Mouse (Mus musculus): ENCODE measurements at regions not wholly inside any gene's neighbourhood (a gene's known extent, or its start where the extent isn't known, plus 50 kb on each side); places are given as distances from the start of the nearest gene placed in this dataset.
"Not testable (repeated sequence)": the region's sequence is repeated elsewhere in the genome, so short reads cannot be mapped to it uniquely, and the experiment has no call there.

GRCm38 (mm10) chr2:71597956-71598355 is 51.4 kb upstream of the Dlx2 start:
- DNase-seq = no peak

GRCm38 (mm10) chr2:71598368-71598767 is 51.8 kb upstream of the Dlx2 start:
- DNase-seq = no peak

- DNase-seq = peak; percentile 72
These were observed 52.2 kb upstream of the Dlx2 start for GRCm38 (mm10) chr2:71598778-71599177.

GRCm38 (mm10) chr2:71600213-71600612 is 53.7 kb upstream of the Dlx2 start:
- no peak for DNase-seq

- DNase-seq = no peak
These were observed 54.4 kb upstream of the Dlx2 start for GRCm38 (mm10) chr2:71600999-71601398.

GRCm38 (mm10) chr2:71603796-71604195 is 57.2 kb upstream of the Dlx2 start:
- not testable (repeated sequence) for DNase-seq

GRCm38 (mm10) chr2:71605606-71606005 is 59.1 kb upstream of the Dlx2 start:
- no peak for DNase-seq

- DNase-seq = peak; percentile 78
These were observed 60.5 kb upstream of the Dlx2 start for GRCm38 (mm10) chr2:71607087-71607502.

- no peak for DNase-seq
These were observed 66.7 kb upstream of the Dlx2 start for GRCm38 (mm10) chr2:71613216-71613615.

GRCm38 (mm10) chr2:71616526-71616925 is 70.0 kb upstream of the Dlx2 start:
- DNase-seq = no peak

GRCm38 (mm10) chr2:71621458-71621857 is 74.9 kb upstream of the Dlx2 start:
- no peak for DNase-seq

- DNase-seq = no peak
These were observed 76.1 kb upstream of the Dlx2 start for GRCm38 (mm10) chr2:71622532-71623099.

GRCm38 (mm10) chr2:71623134-71623533 is 76.6 kb upstream of the Dlx2 start:
- DNase-seq = no peak

- DNase-seq = no peak
These were observed 78.8 kb upstream of the Dlx2 start for GRCm38 (mm10) chr2:71625298-71625902.

- DNase-seq = no peak
These were observed 79.8 kb upstream of the Dlx2 start for GRCm38 (mm10) chr2:71626404-71626803.

- DNase-seq = no peak
These were observed 80.7 kb upstream of the Dlx2 start for GRCm38 (mm10) chr2:71627097-71627755.

- DNase-seq = no peak
These were observed 82.3 kb upstream of the Dlx2 start for GRCm38 (mm10) chr2:71628821-71629220.

GRCm38 (mm10) chr2:71629301-71630142 is 83.0 kb upstream of the Dlx2 start:
- DNase-seq = no peak

- no peak for DNase-seq
These were observed 83.5 kb upstream of the Dlx2 start for GRCm38 (mm10) chr2:71630143-71630463.

GRCm38 (mm10) chr2:71633471-71633870 is 86.9 kb upstream of the Dlx2 start:
- DNase-seq = peak; percentile 66

GRCm38 (mm10) chr2:71634471-71634870 is 87.9 kb upstream of the Dlx2 start:
- no peak for DNase-seq

- DNase-seq = no peak
These were observed 89.6 kb upstream of the Dlx2 start for GRCm38 (mm10) chr2:71636134-71636533.

- no peak for DNase-seq
These were observed 90.0 kb upstream of the Dlx2 start for GRCm38 (mm10) chr2:71636590-71636989.

GRCm38 (mm10) chr2:71640251-71640650 is 93.7 kb upstream of the Dlx2 start:
- DNase-seq = no peak

Data from kidney, adult 11 months (tissue).